Mouse (Mus musculus) frontal cortex, postnatal 36 days (tissue): ENCODE data around the gene Arl6ip6.

Experiments used
- DNase-seq, 2 experiments: peaks; one replicate each; pipeline ENCODE4 v3.0.0; 2022; ENCODE audit warnings: low spot score in 2 of 2

Arl6ip6 gene

GRCm38 (mm10) chr2:53191523-53192220 lies at the start of gene Arl6ip6:
Gene Arl6ip6, plus strand, starts transcription at chr2:53191726.
- DNase-seq = peak; percentile 98

- DNase-seq = no peak
Observed at GRCm38 (mm10) chr2:53146852-53147251, 44.7 kb upstream of the Arl6ip6 start.

- DNase-seq = no peak
Observed at GRCm38 (mm10) chr2:53173966-53174365, 17.6 kb upstream of the Arl6ip6 start.

GRCm38 (mm10) chr2:53178966-53179365 lies 12.6 kb upstream of the Arl6ip6 start:
- no peak for DNase-seq

- DNase-seq = no peak
Observed at GRCm38 (mm10) chr2:53179876-53180275, 11.7 kb upstream of the Arl6ip6 start.

- DNase-seq = no peak
Observed at GRCm38 (mm10) chr2:53189811-53190210, 1.7 kb upstream of the Arl6ip6 start.

- DNase-seq = peak; percentile 99 to 100
Observed at GRCm38 (mm10) chr2:53190684-53191511, 628 bp upstream of the Arl6ip6 start, which contains the start of gene Prpf40a. Gene Prpf40a, minus strand, starts transcription at chr2:53191284.

- DNase-seq = no peak
Observed at GRCm38 (mm10) chr2:53192386-53192785, 860 bp downstream of the Arl6ip6 start.

GRCm38 (mm10) chr2:53196431-53196830 lies 4.9 kb downstream of the Arl6ip6 start:
- DNase-seq = no peak

- no peak for DNase-seq
Observed at GRCm38 (mm10) chr2:53199203-53199602, 7.7 kb downstream of the Arl6ip6 start.

GRCm38 (mm10) chr2:53200164-53200885 lies 8.8 kb downstream of the Arl6ip6 start:
- DNase-seq = no peak

- DNase-seq = no peak
Observed at GRCm38 (mm10) chr2:53204373-53205274, 13.1 kb downstream of the Arl6ip6 start.

- DNase-seq = no peak
Observed at GRCm38 (mm10) chr2:53206749-53207148, 15.2 kb downstream of the Arl6ip6 start.

- DNase-seq = no peak
Observed at GRCm38 (mm10) chr2:53213493-53213892, 22.0 kb downstream of the Arl6ip6 start.

GRCm38 (mm10) chr2:53222242-53222641 lies 30.7 kb downstream of the Arl6ip6 start:
- DNase-seq = no peak

GRCm38 (mm10) chr2:53256982-53257381 lies 65.5 kb downstream of the Arl6ip6 start:
- DNase-seq = peak in 1 of 2 experiments; percentile 4
